Mouse (Mus musculus) bone marrow, adult 2 months (tissue): Measurements from ENCODE around the gene Smg1.

Experiments
- CTCF ChIP-seq: fragments of 200-500 bp; IDR thresholded peaks from 2 replicates; pipeline ENCODE4 v1.5.1; 2011; ENCODE audit warnings: low read length, control low read depth; ENCODE audit not compliant: control insufficient read depth, insufficient read depth
- POLR2A ChIP-seq: fragments of 200-500 bp; IDR thresholded peaks from 2 replicates; pipeline ENCODE4 v1.6.1; 2011; ENCODE audit warnings: low read depth, mild to moderate bottlenecking, control low read depth, low read length, borderline replicate concordance; ENCODE audit not compliant: control insufficient read depth

GRCm38 (mm10) chr7:118236949-118237348 is 6.5 kb downstream of the Smg1 start:
- no peak for TF ChIP-seq CTCF
- TF ChIP-seq POLR2A, result no peak
